8 mouse cellular contexts compared by ENCODE assay signal in the genomic region with DNA sequence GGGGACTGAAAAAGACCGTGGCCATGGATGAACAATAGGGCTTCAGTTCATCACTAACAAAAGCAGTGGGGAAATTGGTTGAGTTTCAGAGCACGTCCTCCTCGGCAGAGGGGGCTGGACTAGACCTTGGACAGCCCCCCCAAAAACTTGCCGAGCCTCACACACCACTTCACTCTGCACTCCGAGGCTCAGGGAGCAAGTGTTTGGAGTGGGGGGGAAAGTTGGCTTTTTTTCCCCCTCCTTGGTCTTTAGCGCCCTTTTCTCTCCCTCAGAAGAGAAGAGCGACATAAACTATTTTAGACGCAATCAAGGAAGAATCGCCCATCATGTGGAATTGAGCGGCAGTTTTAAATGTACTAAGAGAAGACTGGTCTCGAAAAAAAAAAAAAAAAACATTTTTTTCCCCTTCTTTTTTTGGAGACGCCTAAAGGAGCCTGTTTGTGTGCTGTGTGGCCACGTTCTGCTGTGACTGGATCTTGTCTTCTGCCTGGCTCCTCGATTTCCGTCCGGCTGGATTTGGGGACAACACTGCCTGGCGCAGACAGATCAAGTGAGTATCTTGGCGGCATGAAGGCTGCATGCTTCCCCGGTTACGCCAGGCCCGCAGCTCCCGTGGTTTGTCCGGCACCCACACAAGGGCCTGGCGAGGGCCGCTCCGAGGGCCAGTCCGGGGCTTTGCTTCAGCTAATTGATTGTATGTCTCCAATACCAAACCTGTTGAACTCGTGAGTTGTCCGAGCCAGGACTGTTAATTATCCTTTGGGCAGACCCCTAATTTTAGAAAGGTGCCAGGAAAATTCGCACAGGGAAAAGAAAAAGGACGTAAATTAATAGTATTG.
DNase-seq lines count a peak whose midpoint lies in the region; ATAC-seq and TF ChIP-seq lines count a peak whose summit lies in the region.

No protein-coding gene starts in this region.

- DNase-seq in intestine, embryonic 14.5 days (ENCODE audit: low spot score): peak; percentile 71
- DNase-seq in layer of hippocampus, postnatal 14 days (ENCODE audit: low spot score in 2 of 2): peak; percentile 73 to 85
- no peak for DNase-seq in spleen, postnatal 14 days (ENCODE audit: low spot score in 2 of 2)
- no peak for DNase-seq in adipocyte (ENCODE audit: low spot score)

- no peak overlapping the region; the same call in 1 of the 2 replicates for H3K9ac ChIP-seq in intestine, embryonic 14.5 days (ENCODE audit: low read length)
- H3K9ac ChIP-seq in intestine, postnatal 0 days (ENCODE audit: low read depth, low read length): no peak overlapping the region
- H3K9ac ChIP-seq in forebrain, embryonic 12.5 days: peak overlapping the region; percentile 100
- peak overlapping the region; percentile 92 for H3K9ac ChIP-seq in neural tube, embryonic 15.5 days (replicated peaks)

- no peaks in the 10 kb centered on the region for H3K9me3 ChIP-seq in intestine, embryonic 14.5 days (ENCODE audit: control insufficient read depth, low read length)
- no peaks in the 10 kb centered on the region for H3K9me3 ChIP-seq in intestine, postnatal 0 days (ENCODE audit: control insufficient read depth)
- H3K9me3 ChIP-seq in forebrain, embryonic 12.5 days: no peaks in the 10 kb centered on the region
- H3K9me3 ChIP-seq in neural tube, embryonic 15.5 days (replicated peaks): no peaks in the 10 kb centered on the region

- peak overlapping the region; percentile 1 for H3K4me3 ChIP-seq in intestine, embryonic 14.5 days (ENCODE audit: low read depth, low read length)
- H3K4me3 ChIP-seq in intestine, postnatal 0 days (ENCODE audit: low read depth, low read length): no peak overlapping the region
- 0 out of 2 replicates have a peak overlapping the region, but pooled peaks have one; percentile 2 for H3K4me3 ChIP-seq in bone marrow macrophage, adult 2 months (ENCODE audit: insufficient read depth, low read length)
- peak overlapping the region; percentile 87 for H3K4me3 ChIP-seq in forebrain, embryonic 12.5 days (replicated peaks)
- peak overlapping the region; percentile 64 for H3K4me3 ChIP-seq in neural tube, embryonic 15.5 days (replicated peaks)

- H3K4me1 ChIP-seq in intestine, embryonic 14.5 days (replicated peaks; ENCODE audit: control insufficient read depth, insufficient read depth, low read length): peaks cover 3% of the 10 kb centered on the region; the same call in 1 of the 2 replicates
- H3K4me1 ChIP-seq in intestine, postnatal 0 days (replicated peaks; ENCODE audit: control insufficient read depth, insufficient read depth, low read length): no peaks in the 10 kb centered on the region
- no peaks in the 10 kb centered on the region for H3K4me1 ChIP-seq in bone marrow macrophage, adult 2 months (ENCODE audit: control insufficient read depth, insufficient read depth, low read length)
- no peaks in the 10 kb centered on the region for H3K4me1 ChIP-seq in forebrain, embryonic 12.5 days
- 0 out of 2 replicates have a peak, but pooled peaks cover under 1% of the 10 kb centered on the region for H3K4me1 ChIP-seq in neural tube, embryonic 15.5 days

- H3K4me2 ChIP-seq in intestine, embryonic 14.5 days (ENCODE audit: low read length): no peak overlapping the region
- no peak overlapping the region for H3K4me2 ChIP-seq in intestine, postnatal 0 days (replicated peaks; ENCODE audit: low read depth)
- H3K4me2 ChIP-seq in forebrain, embryonic 12.5 days: peak overlapping the region; percentile 73
- H3K4me2 ChIP-seq in neural tube, embryonic 15.5 days: peak overlapping the region; percentile 67

- WGBS in intestine, embryonic 14.5 days: under 1% methylated on average over 30 of the region's 31 CpGs
- 2% methylated on average over 31 of the region's 31 CpGs for WGBS in intestine, postnatal 0 days
- whole genome bisulfite sequencing in forebrain, embryonic 12.5 days: under 1% methylated on average over 31 of the region's 31 CpGs
- WGBS in neural tube, embryonic 15.5 days: under 1% methylated on average over 31 of the region's 31 CpGs

- no peak overlapping the region for H3K27ac ChIP-seq in intestine, embryonic 14.5 days (ENCODE audit: low read depth)
- no peak overlapping the region for H3K27ac ChIP-seq in intestine, postnatal 0 days (ENCODE audit: low read depth, low read length)
- no peak overlapping the region for H3K27ac ChIP-seq in bone marrow macrophage, adult 2 months (ENCODE audit: insufficient read depth, low read depth, low read length)
- peak overlapping the region; percentile 100 for H3K27ac ChIP-seq in forebrain, embryonic 12.5 days
- peak overlapping the region; percentile 100 for H3K27ac ChIP-seq in neural tube, embryonic 15.5 days (replicated peaks)

- no peak for TF ChIP-seq POLR2A in bone marrow macrophage, adult 2 months (IDR thresholded peaks at IDR 0.05; ENCODE audit: borderline replicate concordance, low read depth, low read length)

- ATAC-seq in intestine, embryonic 14.5 days (replicated peaks; ENCODE audit: low FRiP score, low TSS enrichment, low read depth): no peak
- no peak for ATAC-seq in intestine, postnatal 0 days
- ATAC-seq in forebrain, embryonic 12.5 days (ENCODE audit: low FRiP score): peak; percentile 56
- ATAC-seq in neural tube, embryonic 15.5 days (ENCODE audit: low FRiP score): peak; percentile 15

- H3K27me3 ChIP-seq in intestine, embryonic 14.5 days (replicated peaks; ENCODE audit: control insufficient read depth, insufficient read depth, low read length): peaks cover 89% of the 10 kb centered on the region
- H3K27me3 ChIP-seq in intestine, postnatal 0 days (replicated peaks; ENCODE audit: control insufficient read depth, insufficient read depth, low read length): peaks cover 86% of the 10 kb centered on the region
- no peaks in the 10 kb centered on the region for H3K27me3 ChIP-seq in forebrain, embryonic 12.5 days
- H3K27me3 ChIP-seq in neural tube, embryonic 15.5 days (replicated peaks): no peaks in the 10 kb centered on the region

- no peak for TF ChIP-seq CTCF in intestine, postnatal 0 days (IDR thresholded peaks at IDR 0.05; ENCODE audit: low read depth)
- TF ChIP-seq CTCF in bone marrow macrophage, adult 2 months (IDR thresholded peaks at IDR 0.05; ENCODE audit: low read depth, low read length): no peak

- no peaks in the 10 kb centered on the region for H3K36me3 ChIP-seq in intestine, embryonic 14.5 days (ENCODE audit: control insufficient read depth, insufficient read depth, low read length)
- H3K36me3 ChIP-seq in intestine, postnatal 0 days (ENCODE audit: control insufficient read depth, insufficient read depth): no peaks in the 10 kb centered on the region
- H3K36me3 ChIP-seq in forebrain, embryonic 12.5 days (replicated peaks): peaks cover 27% of the 10 kb centered on the region
- H3K36me3 ChIP-seq in neural tube, embryonic 15.5 days: no peaks in the 10 kb centered on the region

Comparison
In these comparisons a context has a peak if more than half of its experiments do, and no peak if none do; other contexts are left out.
1. ATAC-seq: peak in forebrain, embryonic 12.5 days (single experiment) and neural tube, embryonic 15.5 days (single experiment); none in intestine, embryonic 14.5 days (single experiment) and intestine, postnatal 0 days (single experiment).
2. DNase-seq: peak in intestine, embryonic 14.5 days (single experiment) and layer of hippocampus, postnatal 14 days (2 of 2); none in spleen, postnatal 14 days (0 of 2) and adipocyte (single experiment).
3. H3K27ac ChIP-seq: peak in forebrain, embryonic 12.5 days (single experiment) and neural tube, embryonic 15.5 days (single experiment); none in intestine, embryonic 14.5 days (single experiment), intestine, postnatal 0 days (single experiment) and bone marrow macrophage, adult 2 months (single experiment).
4. H3K4me2 ChIP-seq: peak in forebrain, embryonic 12.5 days (single experiment) and neural tube, embryonic 15.5 days (single experiment); none in intestine, embryonic 14.5 days (single experiment) and intestine, postnatal 0 days (single experiment).
5. H3K9ac ChIP-seq: peak in forebrain, embryonic 12.5 days (single experiment) and neural tube, embryonic 15.5 days (single experiment); none in intestine, embryonic 14.5 days (single experiment) and intestine, postnatal 0 days (single experiment).